Mouse (Mus musculus) G1E-ER4 (cell line): Measurements from ENCODE around the gene Gpank1. TPM values are rescaled to one million over a fixed set of nuclear protein-coding genes. Genes with fewer than 3 reads are reported as not detected.
A peak's percentile ranks its signal among the peaks of the same experiment; 100 is the strongest.

ENCODE experiments used
- GATA1 ChIP-seq: IDR thresholded peaks from one replicate; pipeline ENCODE4 v1.8.0; 2012; ENCODE audit warnings: low read length, inconsistent platforms
- polyA plus RNA-seq: library from polyadenylated mRNA; stranded (reverse); fragments of >175 nt; gene quantifications from 2 replicates; pipeline ENCODE4 v1.2.3, GENCODE M21; 2012

Gpank1 gene
- 62.0 and 85.8 TPM in 2 replicates for polyA plus RNA-seq

GRCm38 (mm10) chr17:35121143-35121799 lies at the start of gene Gpank1:
TSS of gene Gpank1 (plus strand) at chr17:35121455.
- TF ChIP-seq GATA1: no peak

GRCm38 (mm10) chr17:35074097-35074496 lies 47.2 kb upstream of the Gpank1 start:
- no peak for TF ChIP-seq GATA1

- no peak for TF ChIP-seq GATA1
Measured at GRCm38 (mm10) chr17:35076507-35077176, 44.6 kb upstream of the Gpank1 start, which contains the start of gene Ly6g6e. TSS of gene Ly6g6e (plus strand) at chr17:35076902.

- TF ChIP-seq GATA1: no peak
Measured at GRCm38 (mm10) chr17:35077285-35077684, 44.0 kb upstream of the Gpank1 start.

GRCm38 (mm10) chr17:35077786-35078233 lies 43.4 kb upstream of the Gpank1 start, which contains the start of gene Ly6g6d:
TSS of gene Ly6g6d (minus strand) at chr17:35078065.
- no peak for TF ChIP-seq GATA1

- TF ChIP-seq GATA1: peak; percentile 99
Measured at GRCm38 (mm10) chr17:35079778-35080177, 41.5 kb upstream of the Gpank1 start.

- no peak for TF ChIP-seq GATA1
Measured at GRCm38 (mm10) chr17:35080248-35080647, 41.0 kb upstream of the Gpank1 start.

GRCm38 (mm10) chr17:35080710-35081109 lies 40.5 kb upstream of the Gpank1 start:
- TF ChIP-seq GATA1: no peak

GRCm38 (mm10) chr17:35082841-35083576 lies 38.2 kb upstream of the Gpank1 start:
- no peak for TF ChIP-seq GATA1

- no peak for TF ChIP-seq GATA1
Measured at GRCm38 (mm10) chr17:35083929-35084497, 37.2 kb upstream of the Gpank1 start.

- TF ChIP-seq GATA1: no peak
Measured at GRCm38 (mm10) chr17:35085208-35085865, 35.9 kb upstream of the Gpank1 start, which contains the start of gene Ly6g6f. TSS of gene Ly6g6f (minus strand) at chr17:35085610.

- TF ChIP-seq GATA1: no peak
Measured at GRCm38 (mm10) chr17:35088151-35088550, 33.1 kb upstream of the Gpank1 start.

GRCm38 (mm10) chr17:35088825-35089644 lies 32.2 kb upstream of the Gpank1 start, which contains the start of gene Abhd16a:
TSS of gene Abhd16a (plus strand) at chr17:35089263.
- TF ChIP-seq GATA1: no peak
